Comparison of ENCODE assay signal across 20 mouse cellular contexts in genomic region chr9:55215648-55216047, GRCm38 (mm10).
"Had no signal": no experiment of that assay in that cellular context is flagged by ENCODE, and none has a peak within 500 bp of the region (broad histone marks: within the 10 kb centered on the region; RNA-seq: fewer than 3 reads in every experiment).

No protein-coding gene starts in this region.

- ATAC-seq: liver, embryonic 12.5 days; midbrain, embryonic 13.5 days; midbrain, embryonic 16.5 days had no signal

- H3K9me3 ChIP-seq: liver, embryonic 12.5 days; liver, embryonic 15.5 days; lung, embryonic 15.5 days; megakaryocyte, embryonic 14.5 days; midbrain, embryonic 10.5 days; midbrain, embryonic 13.5 days; neural tube, embryonic 15.5 days had no signal

- DNase-seq: layer of hippocampus, postnatal 36 days; lung, adult 18-20 months; lung, postnatal 10 days; lung, postnatal 36 days; right cerebral cortex, adult 18-20 months; right cerebral cortex, postnatal 14 days; right cerebral cortex, postnatal 4 days; thymus, postnatal 25 days had no signal

- H3K4me3 ChIP-seq: left cerebral cortex, adult 2 months; liver, embryonic 12.5 days; liver, embryonic 15.5 days; lung, embryonic 15.5 days; megakaryocyte, embryonic 14.5 days; midbrain, embryonic 10.5 days; midbrain, embryonic 13.5 days; myocyte; neural tube, embryonic 15.5 days had no signal

- H3K27ac ChIP-seq: kidney, postnatal 0 days; left cerebral cortex, adult 2 months; liver, embryonic 12.5 days; liver, embryonic 15.5 days; lung, embryonic 15.5 days; midbrain, embryonic 10.5 days; midbrain, embryonic 13.5 days; neural tube, embryonic 15.5 days; stomach, postnatal 0 days had no signal

- H3K9ac ChIP-seq: liver, embryonic 12.5 days; liver, embryonic 15.5 days; lung, embryonic 15.5 days; midbrain, embryonic 13.5 days; neural tube, embryonic 15.5 days had no signal

- H3K4me2 ChIP-seq: liver, embryonic 12.5 days; liver, embryonic 15.5 days; lung, embryonic 15.5 days; midbrain, embryonic 13.5 days; neural tube, embryonic 15.5 days had no signal

- H3K27me3 ChIP-seq: liver, embryonic 12.5 days; liver, embryonic 15.5 days; lung, embryonic 15.5 days; megakaryocyte, embryonic 14.5 days; midbrain, embryonic 13.5 days; neural tube, embryonic 15.5 days had no signal
